Mouse (Mus musculus) embryonic facial prominence, embryonic 15.5 days (tissue): Measurements from ENCODE around the gene Cdc42ep2. TPM values are rescaled to one million over a fixed set of nuclear protein-coding genes. Genes with fewer than 3 reads are reported as not detected.

Source experiments
- ATAC-seq: fragments of 200-750 bp; cut with Nextera tagmentation; 2 replicates; pipeline ENCODE4 v1.8.0; 2017; ENCODE audit warnings: low read depth, moderate TSS enrichment; ENCODE audit not compliant: insufficient number of reproducible peaks, low FRiP score, low TSS enrichment
- H3K27ac ChIP-seq: fragments of 300-500 bp; sonication (generic); replicated peaks from 2 replicates; pipeline ENCODE4 v1.5.1; 2015; ENCODE audit warnings: mild to moderate bottlenecking, inconsistent platforms
- H3K27me3 ChIP-seq: fragments of 300-500 bp; sonication (generic); 2 replicates; pipeline ENCODE4 v1.6.1; 2015; ENCODE audit warnings: inconsistent platforms
- H3K36me3 ChIP-seq: fragments of 300-500 bp; sonication (generic); 2 replicates; pipeline ENCODE4 v1.6.1; 2015; ENCODE audit warnings: mild to moderate bottlenecking, inconsistent platforms
- H3K4me1 ChIP-seq: fragments of 300-500 bp; sonication (generic); 2 replicates; pipeline ENCODE4 v1.6.1; 2015; ENCODE audit warnings: inconsistent platforms
- H3K4me2 ChIP-seq: fragments of 300-500 bp; sonication (generic); replicated peaks from 2 replicates; pipeline ENCODE4 v1.6.1; 2015; ENCODE audit warnings: mild to moderate bottlenecking, inconsistent platforms
- H3K4me3 ChIP-seq: fragments of 300-500 bp; sonication (generic); replicated peaks from 2 replicates; pipeline ENCODE4 v1.5.1; 2015; ENCODE audit warnings: mild to moderate bottlenecking, inconsistent platforms
- H3K9ac ChIP-seq: fragments of 300-500 bp; sonication (generic); 2 replicates; pipeline ENCODE4 v1.6.1; 2015; ENCODE audit warnings: inconsistent platforms
- H3K9me3 ChIP-seq: fragments of 300-500 bp; sonication (generic); replicated peaks from 2 replicates; pipeline ENCODE4 v1.6.1; 2016; ENCODE audit warnings: inconsistent platforms
- WGBS: fragments of 180-500 bp; shearing (Covaris S2); methylation state at CpG from one replicate; pipeline ENCODE4 v1.1.7; 2015; 5-methylcytosine and 5-hydroxymethylcytosine counted together
- polyA plus RNA-seq: library from polyadenylated mRNA; unstranded; fragments of >200 nt; fragmentation: Nextera tagmentation; extraction: Ambion mirVana; gene quantifications from 2 replicates; pipeline ENCODE4 v1.2.1, GENCODE M21; 2015

Gene Cdc42ep2
- polyA plus RNA-seq, 1 experiment from 2014 or later, result 11.0 TPM

DNA sequence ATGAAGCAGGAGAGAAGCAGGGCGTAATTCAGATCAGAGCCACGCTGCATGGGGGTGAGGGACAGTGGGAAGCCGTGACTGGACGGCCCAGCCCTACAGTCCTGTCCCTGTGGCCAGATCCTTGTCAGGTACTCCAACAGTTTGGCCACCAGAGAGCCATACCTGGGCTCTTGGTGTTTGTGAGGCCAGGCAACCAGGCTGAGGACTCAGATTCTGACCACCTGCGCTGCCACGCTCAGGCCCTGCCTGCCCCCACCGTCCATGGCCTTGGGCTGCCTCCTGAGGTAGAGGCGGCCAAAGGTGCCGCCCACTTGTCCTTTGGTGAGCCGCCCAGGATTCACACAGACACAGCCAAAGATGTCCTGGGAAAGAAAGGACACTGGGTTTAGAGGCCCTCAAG is 16.0 kb upstream of the Cdc42ep2 start:
- peaks cover 52% of the 10 kb centered on the region for H3K4me1 ChIP-seq
- peaks cover 22% of the 10 kb centered on the region for H3K36me3 ChIP-seq
- no peak overlapping the region for H3K9ac ChIP-seq
- H3K9me3 ChIP-seq, result no peaks in the 10 kb centered on the region
- H3K27ac ChIP-seq, result peak overlapping the region; percentile 85
- no peak overlapping the region for H3K4me2 ChIP-seq
- no peak overlapping the region for H3K4me3 ChIP-seq
- ATAC-seq, result no peak
- no peaks in the 10 kb centered on the region for H3K27me3 ChIP-seq
- 85% methylated on average over 10 of the region's 10 CpGs for WGBS

DNA sequence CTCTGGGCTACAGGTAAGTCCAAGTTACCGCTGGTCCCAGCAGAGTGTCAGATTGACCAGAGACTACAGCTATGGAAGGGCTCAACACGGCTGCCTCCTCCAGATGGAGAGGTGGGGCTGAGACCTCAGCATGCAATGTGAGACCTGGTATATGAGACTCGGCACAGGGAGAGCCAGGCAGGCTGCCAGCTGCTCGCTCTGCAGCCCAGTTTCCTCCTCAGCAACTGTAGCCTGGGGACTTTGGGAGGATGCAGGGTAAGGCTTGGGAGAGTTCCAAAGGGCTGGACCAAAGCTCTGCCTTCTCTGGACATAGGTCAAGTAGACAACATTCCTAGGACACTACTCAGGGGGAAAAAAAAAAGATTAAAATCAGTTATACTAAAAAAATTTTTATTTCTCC is 15.6 kb upstream of the Cdc42ep2 start:
- no peaks in the 10 kb centered on the region for H3K9me3 ChIP-seq
- H3K27me3 ChIP-seq, result no peaks in the 10 kb centered on the region
- H3K9ac ChIP-seq, result no peak overlapping the region
- peak overlapping the region; percentile 85 for H3K27ac ChIP-seq
- 45% methylated on average over 4 of the region's 4 CpGs for WGBS
- no peak overlapping the region for H3K4me3 ChIP-seq
- peaks cover 22% of the 10 kb centered on the region for H3K36me3 ChIP-seq
- peak; percentile 58; the same call in 1 of the 2 replicates for ATAC-seq
- no peak overlapping the region for H3K4me2 ChIP-seq
- H3K4me1 ChIP-seq, result peaks cover 54% of the 10 kb centered on the region

DNA sequence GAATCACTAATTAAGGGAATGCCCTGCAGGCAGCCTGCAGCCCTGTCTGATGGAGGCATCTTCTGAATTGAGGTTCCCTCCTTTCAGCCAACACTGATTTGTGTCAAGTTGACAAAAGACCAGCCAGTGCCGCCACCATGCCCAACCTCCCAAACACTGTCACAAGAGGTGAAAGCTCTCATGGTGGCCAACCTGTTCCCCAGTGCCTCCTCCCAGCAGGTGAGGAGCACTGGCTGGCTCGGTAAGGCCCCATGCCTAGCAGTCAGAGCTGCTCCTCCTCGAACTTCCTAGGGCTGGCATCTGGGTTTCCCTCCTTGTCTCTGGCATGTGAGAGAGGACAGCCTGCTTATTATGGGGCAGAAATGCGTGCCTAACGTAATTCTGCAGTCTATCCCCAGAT is 15.1 kb upstream of the Cdc42ep2 start:
- Histone ChIP-seq H3K36me3 (peaks cover 22% of the 10 kb centered on the region), H3K4me1 (peaks cover 53% of the 10 kb centered on the region), H3K27me3 (no peaks in the 10 kb centered on the region), H3K9me3 (no peaks in the 10 kb centered on the region), H3K9ac (no peak overlapping the region), H3K4me3 (no peak overlapping the region), H3K27ac (peak overlapping the region; percentile 85), H3K4me2 (no peak overlapping the region)
- 54% methylated on average over 5 of the region's 5 CpGs for WGBS
- no peak for ATAC-seq

DNA sequence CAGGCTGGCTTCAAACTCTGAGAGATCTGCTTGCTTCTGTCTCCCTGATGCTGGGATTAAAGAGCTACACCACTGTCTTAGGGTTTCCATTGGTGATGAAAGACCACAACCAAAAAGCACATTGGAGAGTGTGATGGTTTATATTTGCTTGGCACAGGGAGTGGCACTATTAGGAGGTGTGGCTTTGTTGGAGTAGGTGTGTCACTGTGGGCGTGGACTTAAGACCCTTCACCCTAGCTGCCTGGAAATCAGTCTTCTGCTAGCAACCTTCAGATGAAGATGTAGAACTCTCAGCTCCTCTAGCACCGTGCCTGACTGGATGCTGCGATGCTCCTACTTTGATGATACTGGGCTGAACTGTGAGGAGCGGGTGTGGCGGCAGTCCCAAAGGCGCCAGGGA is 13.9 kb upstream of the Cdc42ep2 start:
- Histone ChIP-seq H3K4me3 (no peak overlapping the region), H3K4me1 (peaks cover 46% of the 10 kb centered on the region), H3K36me3 (peaks cover 18% of the 10 kb centered on the region), H3K9ac (no peak overlapping the region), H3K4me2 (no peak overlapping the region), H3K27me3 (no peaks in the 10 kb centered on the region), H3K27ac (0 out of 2 replicates have a peak overlapping the region, but pooled peaks have one; percentile 4), H3K9me3 (no peaks in the 10 kb centered on the region)
- 91% methylated on average over 6 of the region's 6 CpGs for WGBS
- no peak for ATAC-seq

DNA sequence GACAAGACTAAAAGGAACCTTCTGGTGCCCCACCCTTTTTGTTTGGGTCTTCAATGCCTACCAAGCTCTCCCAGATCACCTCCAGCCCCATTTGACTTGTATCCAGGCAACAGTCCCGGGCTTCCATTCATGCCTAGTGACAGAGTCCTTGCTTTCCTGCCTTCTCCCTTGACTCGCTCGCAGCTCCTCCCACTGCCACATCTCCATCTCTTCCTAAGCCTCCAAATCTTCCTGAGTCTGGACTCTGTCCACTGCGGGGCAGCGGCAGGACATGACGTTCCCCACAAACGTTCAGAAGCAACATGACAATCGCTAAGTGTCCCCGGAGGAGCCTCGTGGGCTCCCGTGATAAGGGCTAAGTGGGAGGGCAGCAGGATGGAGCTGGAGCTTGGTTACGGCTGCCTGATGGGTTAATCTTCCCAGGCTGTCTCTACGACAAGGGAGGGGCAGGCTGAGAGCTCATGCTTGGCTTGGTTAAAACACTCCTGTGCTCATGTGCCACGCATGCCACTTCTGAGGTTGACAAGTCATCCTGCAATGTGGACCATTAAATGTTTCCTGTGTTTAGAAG is 13.3 kb upstream of the Cdc42ep2 start:
- no peaks in the 10 kb centered on the region for H3K9me3 ChIP-seq
- H3K27me3 ChIP-seq, result no peaks in the 10 kb centered on the region
- H3K4me3 ChIP-seq, result no peak overlapping the region
- H3K4me1 ChIP-seq, result peaks cover 46% of the 10 kb centered on the region
- 40% methylated on average over 14 of the region's 14 CpGs for WGBS
- H3K4me2 ChIP-seq, result no peak overlapping the region
- no peak for ATAC-seq
- 0 out of 2 replicates have a peak overlapping the region, but pooled peaks have one; percentile 4 for H3K27ac ChIP-seq
- peaks cover 12% of the 10 kb centered on the region for H3K36me3 ChIP-seq
- no peak overlapping the region for H3K9ac ChIP-seq

DNA sequence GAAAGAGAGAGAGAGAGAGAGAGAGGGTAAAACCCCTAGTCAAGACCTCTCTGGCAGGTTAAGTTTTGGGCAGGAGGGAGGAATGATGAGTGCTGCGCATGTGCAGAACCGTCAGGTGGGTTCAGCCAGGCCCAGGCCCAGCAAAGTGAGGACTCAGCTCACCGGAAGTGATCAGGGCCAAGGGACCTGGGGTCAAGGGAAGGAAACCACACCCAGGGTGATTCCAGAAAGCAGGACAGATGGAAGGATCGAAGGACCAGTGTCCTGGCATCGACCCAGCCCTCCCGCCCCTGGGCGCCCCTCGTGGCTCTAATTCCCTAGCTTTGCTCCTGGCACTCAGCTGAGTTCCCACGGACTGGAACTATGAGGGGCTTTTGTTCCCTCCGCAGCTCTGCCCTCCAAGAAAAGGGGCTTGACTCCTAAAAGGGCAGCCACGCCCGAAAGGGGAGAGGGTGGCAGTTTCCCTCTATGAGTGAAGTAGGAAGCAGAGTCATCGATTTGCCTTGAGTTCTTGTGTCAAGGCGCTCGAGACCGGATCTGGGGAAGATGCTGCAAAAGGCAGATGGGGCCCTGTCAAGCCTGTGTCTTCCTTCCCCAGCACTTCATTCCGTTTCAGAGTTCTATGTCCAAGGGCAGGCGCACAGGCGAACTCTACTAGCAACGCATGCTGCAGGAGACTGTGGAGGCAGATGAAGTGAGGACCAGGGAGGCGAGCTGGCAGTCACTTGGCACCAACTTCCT is 12.6 kb upstream of the Cdc42ep2 start:
- Histone ChIP-seq H3K36me3 (peaks cover 9% of the 10 kb centered on the region), H3K4me3 (no peak overlapping the region), H3K9me3 (no peaks in the 10 kb centered on the region), H3K4me2 (no peak overlapping the region), H3K9ac (no peak overlapping the region), H3K4me1 (peaks cover 46% of the 10 kb centered on the region), H3K27me3 (no peaks in the 10 kb centered on the region), H3K27ac (0 out of 2 replicates have a peak overlapping the region, but pooled peaks have one; percentile 4)
- WGBS, result 71% methylated on average over 21 of the region's 21 CpGs
- no peak for ATAC-seq

DNA sequence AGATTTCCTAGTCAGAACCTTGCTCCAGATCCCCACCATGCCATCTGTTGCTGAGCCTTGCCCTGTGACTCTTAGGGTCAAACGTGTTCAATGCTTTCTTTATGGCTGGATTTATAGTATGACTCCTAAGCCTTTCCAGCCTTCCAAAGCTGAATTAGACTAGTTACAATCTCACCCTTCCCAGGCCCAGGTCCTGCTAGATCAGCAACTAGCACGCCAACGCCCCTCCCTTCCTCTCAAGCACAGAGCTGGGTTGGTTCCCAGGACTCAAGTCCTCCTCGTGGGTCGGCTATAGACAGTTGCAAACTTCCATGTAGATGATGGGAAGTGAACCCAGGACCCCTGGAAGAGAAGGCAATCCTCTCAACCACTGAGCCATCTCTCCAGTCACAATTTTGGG is 11.1 kb upstream of the Cdc42ep2 start:
- H3K27me3 ChIP-seq, result no peaks in the 10 kb centered on the region
- H3K4me2 ChIP-seq, result no peak overlapping the region
- WGBS, result 67% methylated on average over 5 of the region's 5 CpGs
- no peaks in the 10 kb centered on the region; the same call in 1 of the 2 replicates for H3K36me3 ChIP-seq
- no peak for ATAC-seq
- no peaks in the 10 kb centered on the region for H3K9me3 ChIP-seq
- H3K4me3 ChIP-seq, result no peak overlapping the region
- peaks cover 44% of the 10 kb centered on the region for H3K4me1 ChIP-seq
- peak overlapping the region; percentile 25; the same call in 1 of the 2 replicates for H3K27ac ChIP-seq
- no peak overlapping the region for H3K9ac ChIP-seq

DNA sequence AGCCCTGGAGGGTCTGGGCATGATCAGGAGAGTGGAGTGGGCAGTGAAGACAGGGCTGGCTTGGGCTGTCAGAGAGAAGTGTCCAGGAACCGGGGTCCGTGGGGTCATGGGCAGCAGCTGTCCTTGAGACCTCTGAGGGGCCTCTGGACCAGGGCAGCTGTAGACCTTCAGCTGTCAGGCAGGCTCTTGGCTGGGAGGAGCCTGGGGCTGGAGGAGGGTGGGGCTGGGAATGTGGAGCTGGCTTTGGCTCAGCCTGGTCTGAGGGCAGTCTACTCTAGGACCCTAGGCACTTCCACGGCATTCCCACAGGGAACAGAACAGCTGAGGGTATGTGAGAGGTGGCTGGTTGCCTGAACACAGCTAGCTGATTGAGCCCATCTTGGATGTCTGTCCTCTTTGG is 10.7 kb upstream of the Cdc42ep2 start:
- no peak overlapping the region for H3K4me2 ChIP-seq
- H3K27me3 ChIP-seq, result no peaks in the 10 kb centered on the region
- H3K36me3 ChIP-seq, result no peaks in the 10 kb centered on the region
- no peak overlapping the region for H3K4me3 ChIP-seq
- no peak overlapping the region for H3K9ac ChIP-seq
- H3K9me3 ChIP-seq, result no peaks in the 10 kb centered on the region
- 64% methylated on average over 3 of the region's 3 CpGs for WGBS
- ATAC-seq, result peak; percentile 80
- H3K27ac ChIP-seq, result peak overlapping the region; percentile 25; the same call in 1 of the 2 replicates
- peaks cover 40% of the 10 kb centered on the region for H3K4me1 ChIP-seq

DNA sequence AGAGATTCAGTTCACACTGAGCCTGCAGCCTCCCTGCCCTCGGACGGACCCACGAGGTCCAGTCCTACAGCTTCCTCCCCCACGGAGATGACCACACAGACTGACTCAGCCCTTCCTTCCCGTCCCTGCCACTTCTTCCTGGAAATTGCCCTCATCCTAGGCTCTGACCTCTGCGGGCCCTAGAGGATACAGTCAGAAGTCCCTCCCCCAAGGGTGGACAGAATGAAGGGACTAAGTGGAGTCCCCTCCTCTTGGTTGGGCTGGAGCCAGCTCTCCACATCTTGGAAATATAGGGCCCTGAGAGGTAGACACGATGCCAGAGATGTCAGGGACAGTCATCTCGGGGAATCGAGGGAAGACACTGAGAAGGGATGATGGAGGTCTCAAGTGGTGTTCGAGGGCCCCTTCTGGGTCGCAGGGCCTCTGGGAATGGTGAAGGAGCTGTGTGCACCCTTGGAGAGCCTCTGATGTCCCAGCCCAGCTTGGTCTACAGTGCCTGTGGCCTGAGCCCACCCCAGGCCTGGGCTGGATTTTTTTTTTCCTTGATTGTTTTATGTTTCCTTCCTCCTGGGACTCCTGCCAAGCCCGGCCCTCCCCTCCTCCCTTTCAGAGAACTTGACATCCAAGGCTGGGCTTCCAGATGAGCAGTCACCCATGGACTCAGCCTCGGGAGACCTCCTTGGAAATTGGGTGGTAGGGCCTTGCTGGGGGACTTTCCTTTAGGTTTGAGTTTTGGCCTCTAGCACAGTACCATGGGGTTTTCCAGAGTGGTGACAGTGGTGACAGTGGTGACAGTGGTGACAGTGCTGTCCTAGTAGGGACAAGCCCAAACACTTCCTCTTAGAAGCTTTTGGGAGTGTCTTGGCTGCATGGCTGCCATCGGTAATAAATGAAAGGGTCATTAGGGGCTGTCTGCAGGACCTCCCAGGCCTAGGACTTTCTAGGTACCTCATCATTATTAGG is 5.3 kb upstream of the Cdc42ep2 start:
- whole genome bisulfite sequencing, result 59% methylated on average over 14 of the region's 14 CpGs
- Histone ChIP-seq H3K4me2 (no peak overlapping the region), H3K9ac (no peak overlapping the region), H3K9me3 (no peaks in the 10 kb centered on the region), H3K27me3 (no peaks in the 10 kb centered on the region), H3K27ac (0 out of 2 replicates have a peak overlapping the region, but pooled peaks have one; percentile 29), H3K4me1 (peaks cover 32% of the 10 kb centered on the region), H3K36me3 (no peaks in the 10 kb centered on the region), H3K4me3 (no peak overlapping the region)
- no peak for ATAC-seq

DNA sequence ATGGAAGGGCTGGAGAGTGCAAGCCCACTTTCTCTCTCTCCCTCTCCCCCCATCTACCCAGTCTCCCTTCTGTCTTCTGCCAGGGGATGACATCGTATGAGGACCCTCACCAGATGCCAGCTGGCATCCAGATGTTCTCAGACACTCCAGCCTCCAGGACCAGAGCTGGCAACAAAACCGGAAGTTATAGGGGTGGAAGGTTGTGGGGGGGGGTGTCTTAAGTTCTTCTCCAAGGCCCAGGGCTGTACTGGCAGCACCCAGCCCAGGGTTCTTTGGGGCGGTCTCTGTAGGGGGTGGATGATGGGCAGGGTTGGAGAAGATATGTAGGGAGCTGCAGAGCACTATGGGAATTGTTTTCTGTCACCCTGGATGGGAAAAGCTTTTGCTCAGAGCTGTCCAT is 3.9 kb upstream of the Cdc42ep2 start:
- no peak overlapping the region for H3K4me2 ChIP-seq
- peaks cover 32% of the 10 kb centered on the region for H3K4me1 ChIP-seq
- H3K36me3 ChIP-seq, result no peaks in the 10 kb centered on the region
- no peaks in the 10 kb centered on the region for H3K9me3 ChIP-seq
- H3K27me3 ChIP-seq, result no peaks in the 10 kb centered on the region
- H3K9ac ChIP-seq, result no peak overlapping the region
- H3K27ac ChIP-seq, result peak overlapping the region; percentile 68
- ATAC-seq, result no peak
- H3K4me3 ChIP-seq, result no peak overlapping the region
- 30% methylated on average over 3 of the region's 3 CpGs for WGBS

DNA sequence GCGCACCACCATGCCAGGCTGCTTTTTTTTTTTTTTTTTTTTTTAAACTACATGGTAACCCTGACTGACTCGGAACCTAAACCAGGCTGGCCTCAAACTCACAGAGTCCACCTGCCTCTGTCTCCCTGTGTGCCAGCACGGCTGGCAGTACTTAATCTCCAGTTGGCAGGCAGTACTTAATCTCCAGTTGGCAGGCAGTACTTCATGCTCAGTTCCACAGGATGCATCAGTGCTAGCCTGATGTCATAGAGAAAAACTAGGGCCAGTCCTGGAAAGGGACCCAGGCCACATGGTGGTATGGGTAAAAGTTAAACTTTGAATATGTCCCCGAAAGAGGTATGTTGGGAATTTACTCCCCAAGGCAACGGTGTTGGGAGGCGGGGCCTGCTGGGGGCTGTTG is 3.5 kb upstream of the Cdc42ep2 start:
- H3K4me3 ChIP-seq, result no peak overlapping the region
- no peak for ATAC-seq
- no peak overlapping the region for H3K9ac ChIP-seq
- no peak overlapping the region for H3K4me2 ChIP-seq
- peak overlapping the region; percentile 68; the same call in 1 of the 2 replicates for H3K27ac ChIP-seq
- 44% methylated on average over 6 of the region's 6 CpGs for WGBS
- H3K27me3 ChIP-seq, result no peaks in the 10 kb centered on the region
- H3K36me3 ChIP-seq, result no peaks in the 10 kb centered on the region
- H3K9me3 ChIP-seq, result no peaks in the 10 kb centered on the region
- peaks cover 32% of the 10 kb centered on the region for H3K4me1 ChIP-seq
